Mouse (Mus musculus): ENCODE data around the gene Smurf2.

GRCm38 (mm10) chr11:106819595-106819994, 100.9 kb downstream of the Smurf2 start:
- TF ChIP-seq CTCF (IDR thresholded peaks at IDR 0.05; ENCODE audit: low read depth): no peak
- TF ChIP-seq EP300 (IDR thresholded peaks at IDR 0.05; ENCODE audit: low read depth): no peak
